Mouse (Mus musculus) myocyte (in vitro differentiated cells): ENCODE data around the gene Vps13a. TPM values are rescaled to one million over a fixed set of nuclear protein-coding genes. Genes with fewer than 3 reads are reported as not detected.

ENCODE experiments used
- H3K27me3 ChIP-seq: one replicate; pipeline ENCODE4 v1.6.1; 2011; ENCODE audit not compliant: control insufficient read depth, insufficient read depth, insufficient read length
- H3K36me3 ChIP-seq: one replicate; pipeline ENCODE4 v1.6.1; 2011; ENCODE audit not compliant: control insufficient read depth, insufficient read depth
- H3K4me2 ChIP-seq: one replicate; pipeline ENCODE4 v1.6.1; 2011; ENCODE audit warnings: low read depth, control low read depth
- H3K4me3 ChIP-seq: one replicate; pipeline ENCODE4 v1.5.1; 2011; ENCODE audit warnings: mild to moderate bottlenecking, control low read depth, moderate library complexity
- H3K79me2 ChIP-seq: one replicate; pipeline ENCODE4 v1.6.1; 2011; ENCODE audit not compliant: control insufficient read depth, insufficient read depth
- H3ac ChIP-seq: one replicate; pipeline ENCODE4 v1.6.1; 2011; ENCODE audit not compliant: control insufficient read depth, insufficient read length
- CEBPB ChIP-seq: IDR thresholded peaks from 2 replicates; pipeline ENCODE4 v1.6.1; 2011; ENCODE audit warnings: mild to moderate bottlenecking, moderate library complexity; ENCODE audit not compliant: poor library complexity, insufficient read depth, severe bottlenecking
- E2F4 ChIP-seq: IDR thresholded peaks from one replicate; pipeline ENCODE4 v1.6.1; 2011; ENCODE audit warnings: mild to moderate bottlenecking, control low read depth, moderate library complexity; ENCODE audit not compliant: insufficient read depth
- MAX ChIP-seq: IDR thresholded peaks from one replicate; pipeline ENCODE4 v1.6.1; 2011; ENCODE audit warnings: low read depth, mild to moderate bottlenecking, control low read depth
- MYOD1 ChIP-seq, 3 experiments: IDR thresholded peaks; one replicate each; pipeline ENCODE4 v1.6.1; 2011; ENCODE audit warnings: control low read depth in 2 of 3, low read depth in 2 of 3, mild to moderate bottlenecking in 2 of 3, moderate library complexity in 1 of 3; ENCODE audit not compliant: insufficient read length in 2 of 3, control insufficient read depth in 1 of 3
- MYOG ChIP-seq, 3 experiments: IDR thresholded peaks; one replicate each; pipeline ENCODE4 v1.6.1; 2011; ENCODE audit warnings: control low read depth in 2 of 3, low read depth in 2 of 3, mild to moderate bottlenecking in 2 of 3; ENCODE audit not compliant: insufficient read length in 2 of 3, control insufficient read depth in 1 of 3, insufficient read depth in 1 of 3
- POLR2A ChIP-seq: IDR thresholded peaks from one replicate; pipeline ENCODE4 v1.6.1; 2011; ENCODE audit warnings: low read depth, mild to moderate bottlenecking, control low read depth, moderate library complexity; ENCODE audit not compliant: insufficient read length
- POLR2AphosphoS2 ChIP-seq: IDR thresholded peaks from one replicate; pipeline ENCODE4 v1.6.1; 2011; ENCODE audit warnings: low read depth, control low read depth; ENCODE audit not compliant: insufficient read length
- REST ChIP-seq: IDR thresholded peaks from one replicate; pipeline ENCODE4 v1.6.1; 2011; ENCODE audit warnings: mild to moderate bottlenecking, control low read depth, moderate library complexity; ENCODE audit not compliant: insufficient read depth, insufficient read length
- SRF ChIP-seq: IDR thresholded peaks from one replicate; pipeline ENCODE4 v1.6.1; 2011; ENCODE audit warnings: low read depth; ENCODE audit not compliant: control insufficient read depth, insufficient read length
- TCF12 ChIP-seq: IDR thresholded peaks from one replicate; pipeline ENCODE4 v1.6.1; 2011; ENCODE audit warnings: mild to moderate bottlenecking, control low read depth; ENCODE audit not compliant: poor library complexity, insufficient read depth, severe bottlenecking
- TCF3 ChIP-seq: IDR thresholded peaks from one replicate; pipeline ENCODE4 v1.6.1; 2011; ENCODE audit warnings: low read depth, control low read depth; ENCODE audit not compliant: insufficient read length
- USF1 ChIP-seq: IDR thresholded peaks from one replicate; pipeline ENCODE4 v1.6.1; 2011; ENCODE audit warnings: low read depth, mild to moderate bottlenecking, control low read depth, moderate library complexity
- polyA plus RNA-seq: library from polyadenylated mRNA; unstranded; fragments of >200 nt; fragmentation: generic; extraction: Trizol; gene quantifications from one replicate; pipeline ENCODE4 v1.2.1, GENCODE M21; 2012; ENCODE audit warnings: missing spikeins

Vps13a gene
- 3.7 TPM for polyA plus RNA-seq

DNA sequence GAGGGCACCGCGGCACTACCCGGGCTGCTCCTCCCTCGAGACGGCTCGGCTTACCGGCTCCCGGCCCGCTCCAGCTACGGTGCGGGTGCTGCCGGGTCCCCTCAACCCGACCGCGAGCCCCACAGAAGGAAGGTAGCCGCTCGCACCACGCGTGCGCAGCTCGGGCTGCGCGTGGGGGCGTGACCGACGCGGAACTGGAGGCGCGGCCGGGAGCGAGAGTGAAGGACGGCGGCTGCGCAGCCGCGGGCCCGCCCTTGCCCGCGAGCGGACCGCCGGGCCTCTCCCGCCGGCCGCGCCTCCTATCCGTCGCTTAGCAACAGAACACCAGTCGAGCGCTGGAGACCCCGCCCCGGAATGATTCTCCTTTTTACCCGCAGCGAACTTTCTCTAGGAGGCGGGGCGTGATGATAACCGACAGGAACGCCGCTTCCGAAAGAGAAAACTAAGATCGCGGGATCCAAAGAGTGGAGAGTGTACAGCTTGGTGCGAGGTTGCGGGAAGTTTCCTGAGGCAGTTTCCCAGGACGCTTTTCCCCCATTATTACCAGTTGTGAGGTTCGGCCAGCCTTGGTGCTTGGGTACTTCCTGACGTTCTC is at the start of gene Vps13a:
TSS of gene Vps13a (minus strand) at position 144 of the 595 bp plus-strand sequence.
- TF ChIP-seq MYOD1 (IDR thresholded peaks at IDR 0.05; ENCODE audit: control insufficient read depth in 1 of 3, insufficient read length in 2 of 3, low read depth in 2 of 3) (peak in 1 of 3 experiments; percentile 1), MAX (no peak), POLR2A (peak; percentile 87), POLR2AphosphoS2 (peak; percentile 56)
- no peaks in the 10 kb centered on the region for H3K36me3 ChIP-seq

DNA sequence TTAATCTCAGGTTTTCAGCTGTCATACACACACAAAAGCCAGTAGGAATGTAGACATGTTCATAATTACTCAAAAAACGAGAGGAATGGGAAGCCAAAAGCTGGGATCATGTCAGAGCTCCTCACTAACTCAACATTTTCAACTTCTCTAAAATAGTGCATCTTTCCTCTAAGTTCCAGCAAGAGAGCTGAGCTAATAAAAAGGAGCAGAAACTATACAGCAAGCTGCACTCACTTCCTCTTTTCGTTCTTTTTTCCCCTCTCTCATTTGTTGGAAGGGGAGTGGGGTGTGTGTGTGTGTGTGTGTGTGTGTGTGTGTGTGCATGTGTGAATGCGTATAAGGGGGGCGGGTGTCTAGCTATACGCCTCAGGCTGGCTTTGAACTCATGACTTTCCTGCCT is 46.9 kb upstream of the Vps13a start:
- no peak overlapping the region for H3K4me3 ChIP-seq
- TF ChIP-seq MAX, result no peak
- no peak for TF ChIP-seq POLR2A
- TF ChIP-seq REST, result no peak
- no peak for TF ChIP-seq USF1
- TF ChIP-seq MYOD1 (IDR thresholded peaks at IDR 0.05; ENCODE audit: control insufficient read depth in 1 of 3, insufficient read length in 2 of 3, low read depth in 2 of 3), result no peak
- TF ChIP-seq TCF12, result no peak
- TF ChIP-seq SRF, result no peak
- TF ChIP-seq TCF3, result no peak
- TF ChIP-seq CEBPB, result no peak
- no peak for TF ChIP-seq MYOG (IDR thresholded peaks at IDR 0.05; ENCODE audit: control insufficient read depth in 1 of 3, insufficient read depth in 1 of 3, insufficient read length in 2 of 3, low read depth in 2 of 3)
- no peak for TF ChIP-seq POLR2AphosphoS2
- TF ChIP-seq E2F4, result no peak
- H3K36me3 ChIP-seq, result no peaks in the 10 kb centered on the region
- no peaks in the 10 kb centered on the region for H3K79me2 ChIP-seq
- no peaks in the 10 kb centered on the region for H3K27me3 ChIP-seq
- no peak overlapping the region for H3ac ChIP-seq
- no peak overlapping the region for H3K4me2 ChIP-seq

More for the DNA sequence above, at the start of gene Vps13a:
- Histone ChIP-seq H3ac (peak within 1 kb of the TSS; percentile 51), H3K27me3 (no peaks in the 10 kb centered on the region), H3K4me3 (peak within 1 kb of the TSS; percentile 62), H3K4me2 (peak within 1 kb of the TSS; percentile 93), H3K79me2 (peaks cover 24% of the 10 kb centered on the region)

DNA sequence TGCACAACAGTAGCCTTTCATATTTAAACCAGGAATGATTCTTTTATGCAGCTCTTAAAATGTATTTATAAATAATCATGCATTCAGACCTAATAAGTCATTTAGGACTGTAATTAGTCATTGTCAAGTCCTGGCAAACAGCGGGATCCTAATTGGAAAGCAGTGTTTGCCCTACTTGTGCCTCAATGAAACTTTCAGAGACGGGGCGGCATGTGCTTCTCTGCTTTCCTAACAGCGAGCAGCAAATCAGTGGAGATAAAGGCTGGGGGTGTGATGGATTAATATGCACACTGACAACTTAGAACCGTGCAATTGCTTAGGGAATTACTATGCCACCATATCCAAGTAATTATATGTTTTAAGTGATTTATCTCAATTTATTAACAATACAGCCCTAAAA is 44.5 kb upstream of the Vps13a start:
- H3K4me2 ChIP-seq, result no peak overlapping the region
- H3K36me3 ChIP-seq, result no peaks in the 10 kb centered on the region
- H3K79me2 ChIP-seq, result no peaks in the 10 kb centered on the region
- no peak overlapping the region for H3K4me3 ChIP-seq
- H3ac ChIP-seq, result no peak overlapping the region
- no peaks in the 10 kb centered on the region for H3K27me3 ChIP-seq
- TF ChIP-seq POLR2A (no peak), POLR2AphosphoS2 (no peak), REST (no peak), TCF3 (no peak), MAX (no peak), SRF (no peak), E2F4 (no peak), MYOG (IDR thresholded peaks at IDR 0.05; ENCODE audit: control insufficient read depth in 1 of 3, insufficient read depth in 1 of 3, insufficient read length in 2 of 3, low read depth in 2 of 3) (no peak), MYOD1 (IDR thresholded peaks at IDR 0.05; ENCODE audit: control insufficient read depth in 1 of 3, insufficient read length in 2 of 3, low read depth in 2 of 3) (no peak), USF1 (no peak), CEBPB (no peak)

DNA sequence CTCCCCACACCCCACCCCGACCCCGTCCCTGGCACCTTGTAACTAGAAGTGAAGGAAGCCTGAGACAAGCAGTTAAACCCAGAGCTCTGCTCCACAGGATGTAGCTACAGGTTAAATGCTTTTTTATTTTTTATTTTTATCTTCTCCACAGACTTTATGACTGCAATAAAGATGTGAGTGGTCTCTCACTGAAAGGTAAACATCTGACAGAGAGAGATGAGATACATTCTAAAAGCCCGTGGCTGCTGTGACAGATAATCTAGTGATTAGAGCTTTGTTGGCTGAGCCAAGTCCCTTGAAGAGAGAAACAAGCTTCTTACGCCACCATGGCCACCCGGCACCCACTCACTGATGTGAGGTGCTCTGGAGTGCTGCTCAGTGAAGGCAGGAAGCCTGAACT is 34.1 kb upstream of the Vps13a start:
- H3K79me2 ChIP-seq, result no peaks in the 10 kb centered on the region
- no peak overlapping the region for H3ac ChIP-seq
- TF ChIP-seq POLR2AphosphoS2 (no peak), MAX (no peak), TCF12 (no peak), REST (no peak)
- H3K4me2 ChIP-seq, result no peak overlapping the region
- H3K27me3 ChIP-seq, result no peaks in the 10 kb centered on the region
- no peak overlapping the region for H3K4me3 ChIP-seq
- no peaks in the 10 kb centered on the region for H3K36me3 ChIP-seq

DNA sequence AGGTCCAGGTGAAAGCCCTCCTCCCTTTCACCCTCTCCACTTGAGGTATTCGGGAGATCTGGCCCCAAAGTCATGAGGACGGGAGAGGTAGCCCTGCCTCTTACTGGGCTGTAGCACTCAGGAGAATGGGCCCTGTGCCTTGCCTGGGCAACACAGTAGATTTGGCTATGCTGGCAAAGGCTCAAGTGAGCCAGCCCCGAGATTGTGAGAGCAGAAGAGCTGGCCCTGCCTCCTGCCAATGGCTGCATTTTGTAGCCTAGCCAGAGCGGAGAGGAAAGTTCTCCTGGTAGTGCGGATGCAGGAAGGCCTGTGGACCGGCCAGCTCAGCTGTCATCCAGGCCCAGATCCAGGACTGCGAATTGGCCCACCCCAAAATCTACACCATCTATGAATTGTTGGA is 32.6 kb upstream of the Vps13a start:
- Histone ChIP-seq H3K79me2 (no peaks in the 10 kb centered on the region), H3K36me3 (no peaks in the 10 kb centered on the region), H3K4me3 (no peak overlapping the region), H3K4me2 (no peak overlapping the region), H3K27me3 (no peaks in the 10 kb centered on the region), H3ac (no peak overlapping the region)
- TF ChIP-seq TCF12, result no peak
- TF ChIP-seq REST, result no peak
- no peak for TF ChIP-seq E2F4
- TF ChIP-seq MYOD1 (IDR thresholded peaks at IDR 0.05; ENCODE audit: control insufficient read depth in 1 of 3, insufficient read length in 2 of 3, low read depth in 2 of 3), result no peak
- no peak for TF ChIP-seq POLR2AphosphoS2
- TF ChIP-seq TCF3, result no peak
- TF ChIP-seq MYOG (IDR thresholded peaks at IDR 0.05; ENCODE audit: control insufficient read depth in 1 of 3, insufficient read depth in 1 of 3, insufficient read length in 2 of 3, low read depth in 2 of 3), result no peak
- TF ChIP-seq CEBPB, result no peak
- TF ChIP-seq SRF, result no peak
- no peak for TF ChIP-seq USF1
- no peak for TF ChIP-seq MAX
- TF ChIP-seq POLR2A, result no peak
